Mouse (Mus musculus) gastrocnemius, postnatal 10 days (tissue): ENCODE measurements around the gene Rac3. TPM values are rescaled to one million over a fixed set of nuclear protein-coding genes. Genes with fewer than 3 reads are reported as not detected.

Experiments
- DNase-seq: peaks from one replicate; pipeline ENCODE4 v3.0.0; 2021; ENCODE audit warnings: mixed read lengths
- total RNA-seq, 2 experiments: library from RNA; stranded (reverse); gene quantifications; 2 replicates each; pipeline ENCODE4 v1.2.3; 2021

The Rac3 gene
- total RNA-seq, 2 experiments from 2014 or later: 1.8 to 2.7 TPM

DNA sequence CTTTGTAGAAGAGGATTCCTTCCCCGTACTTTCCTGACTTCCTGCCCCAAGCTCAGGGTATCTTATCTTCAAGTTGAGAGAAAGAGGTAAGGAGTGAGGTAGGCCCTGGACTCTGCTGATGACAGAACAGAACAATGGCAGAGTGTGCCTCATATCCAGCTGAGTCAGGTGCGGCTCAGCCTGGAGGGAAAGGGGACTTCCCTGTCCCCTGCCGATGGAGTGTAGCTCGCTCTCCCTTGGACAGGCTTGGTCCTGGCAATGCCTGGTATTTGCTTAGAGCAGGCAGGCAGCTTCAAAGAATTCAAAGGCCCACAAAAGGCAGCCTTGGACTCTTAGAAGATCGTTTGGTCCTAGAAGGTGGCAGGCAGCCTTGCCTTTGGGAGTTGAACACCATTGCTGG, 15.2 kb upstream of the Rac3 start:
- no peak for DNase-seq

DNA sequence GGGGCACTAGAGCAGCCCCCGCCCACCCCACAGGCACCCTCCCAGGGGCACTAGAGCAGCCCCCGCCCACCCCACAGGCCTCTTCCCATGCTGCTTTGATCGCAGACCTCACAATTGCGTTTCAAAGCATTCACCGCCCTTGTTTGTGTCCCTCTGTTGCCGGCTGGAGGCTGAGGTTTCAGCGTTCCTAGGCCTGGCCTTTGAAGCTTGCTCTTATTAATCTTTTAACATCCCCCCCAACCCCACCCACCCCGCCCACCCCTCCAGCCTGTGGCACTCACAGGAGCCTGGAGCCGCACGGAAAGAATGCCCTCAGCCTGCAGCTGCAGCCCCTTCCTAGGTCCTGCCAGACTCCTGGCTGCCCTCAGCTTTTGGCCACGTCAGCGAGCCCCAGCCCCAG, 14.0 kb upstream of the Rac3 start:
- no peak for DNase-seq

DNA sequence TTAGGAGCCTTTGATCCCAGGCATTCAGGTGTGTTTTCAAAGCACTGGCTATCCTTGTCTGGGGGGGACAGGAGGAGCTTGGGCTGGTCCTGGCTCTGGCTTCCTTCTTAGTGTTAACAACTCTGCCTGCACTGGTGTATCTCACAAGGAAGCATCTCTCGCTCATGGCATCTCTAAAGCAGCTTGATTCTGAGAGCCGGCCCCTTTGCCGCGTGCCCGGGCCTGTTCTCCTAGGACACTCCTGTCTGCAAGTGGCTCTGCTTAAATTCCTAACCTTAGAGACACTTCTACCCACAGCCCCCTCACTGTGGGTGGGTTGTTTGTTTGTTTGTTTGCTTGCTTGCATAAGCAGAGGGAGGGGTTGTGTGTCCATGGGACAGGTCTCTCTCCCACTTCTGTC, 13.3 kb upstream of the Rac3 start:
- no peak for DNase-seq

DNA sequence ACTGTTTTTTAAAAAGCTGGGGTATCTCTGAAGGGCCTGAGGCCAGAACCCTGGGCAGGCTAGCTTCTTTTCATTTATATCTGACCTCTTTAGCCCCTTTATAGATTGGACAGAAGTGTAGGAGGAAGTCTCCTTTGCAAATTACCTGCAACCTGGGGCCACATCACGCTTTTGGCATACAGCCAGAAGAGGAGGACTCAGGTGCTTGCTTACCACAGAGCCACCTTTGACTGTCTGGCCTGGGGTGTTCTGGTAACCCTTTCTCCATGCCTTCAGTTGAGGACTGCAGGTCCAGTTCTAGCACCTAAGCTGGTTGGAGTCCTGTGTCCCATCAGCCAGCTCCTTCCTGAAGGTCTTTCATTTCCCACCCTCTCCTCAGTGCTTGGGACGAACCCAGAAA, 11.7 kb upstream of the Rac3 start:
- DNase-seq: no peak

DNA sequence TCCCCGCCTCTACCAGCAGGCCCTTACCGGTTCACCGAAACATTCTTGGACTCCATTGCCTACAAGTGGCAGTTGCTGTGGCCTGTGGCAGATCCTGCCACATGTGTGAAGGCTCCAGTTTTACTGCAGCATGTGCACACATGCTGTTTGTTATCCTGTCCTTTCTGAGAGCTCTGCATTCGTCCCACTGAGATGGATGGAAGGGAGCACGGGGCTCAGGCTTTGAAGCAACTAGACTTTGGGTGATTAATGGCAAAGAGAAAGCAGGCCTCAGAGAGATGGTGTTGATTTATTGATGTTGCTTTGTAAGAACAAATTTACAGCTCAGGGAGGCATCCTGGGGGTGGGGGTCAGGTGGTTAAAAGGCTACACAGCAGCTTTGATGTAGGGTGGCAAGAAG, 10.6 kb upstream of the Rac3 start:
- DNase-seq: no peak

DNA sequence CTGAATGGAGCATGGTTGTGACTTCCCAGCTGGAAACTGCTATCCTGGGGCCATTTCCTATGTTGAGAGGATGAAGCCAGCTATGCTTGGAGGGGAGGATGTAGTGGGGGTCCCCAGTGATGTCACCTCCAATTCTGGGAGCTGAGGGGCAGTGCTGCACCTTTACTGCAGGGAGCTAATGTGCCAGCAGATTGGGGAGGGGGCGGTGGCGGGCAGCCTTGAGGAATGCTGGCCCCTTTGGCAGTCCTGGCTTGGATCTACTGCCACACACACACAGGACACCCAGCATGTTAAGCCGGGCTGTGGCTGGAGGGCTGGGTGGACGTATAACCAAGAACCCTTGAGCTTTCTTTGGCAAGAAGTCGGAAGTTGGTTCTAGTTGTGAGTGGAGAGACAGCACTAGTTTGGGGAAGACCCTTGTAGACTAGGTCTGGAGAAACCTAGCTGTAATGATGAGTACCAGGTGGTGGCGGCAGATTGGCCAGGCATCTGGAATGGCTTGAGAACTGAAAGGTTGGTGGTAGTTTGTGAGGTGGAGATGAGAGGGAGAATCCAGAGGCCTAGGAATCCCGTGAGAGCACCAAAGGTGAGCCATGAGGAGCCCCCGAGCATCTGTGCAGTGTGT, 9.2 kb upstream of the Rac3 start:
- DNase-seq: no peak

DNA sequence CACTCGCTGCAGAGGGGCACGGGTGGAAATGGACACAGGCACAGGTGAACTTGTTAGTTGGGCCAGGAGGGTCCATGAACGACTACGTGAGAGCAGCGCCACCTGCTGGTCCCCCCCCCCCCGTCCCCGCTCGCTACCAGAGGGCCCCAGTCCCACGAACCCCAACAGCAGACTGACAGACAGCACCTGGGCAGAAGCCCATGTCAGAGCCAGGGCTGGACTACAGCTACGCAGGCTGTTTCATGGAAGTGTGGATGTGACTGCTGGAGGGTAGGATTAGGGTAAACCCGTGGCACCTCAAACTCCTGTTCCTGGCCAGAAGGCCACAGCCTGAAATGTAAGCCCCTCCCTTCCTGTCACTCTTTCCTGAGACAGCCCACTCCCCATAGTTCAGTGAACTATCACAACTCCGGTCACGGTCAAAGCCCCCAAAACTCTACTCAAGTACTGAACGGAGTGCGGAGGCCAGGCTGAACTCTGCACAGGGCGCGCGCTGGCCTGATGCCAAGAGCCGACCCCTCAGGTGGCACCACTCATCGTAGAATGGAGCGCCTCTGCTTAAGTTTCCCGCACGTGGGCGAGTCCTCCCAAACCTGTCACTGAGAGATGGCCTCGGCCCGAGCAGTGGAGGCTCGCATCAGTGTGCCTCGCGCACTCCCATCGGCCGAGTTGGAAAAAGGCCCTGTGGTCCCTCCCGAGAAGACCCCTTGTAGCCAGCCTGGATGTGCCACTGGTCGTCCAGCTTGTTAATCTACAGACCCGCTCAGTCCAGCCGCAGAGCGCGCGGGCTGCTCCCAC, 8.3 kb upstream of the Rac3 start:
- peak; percentile 71 for DNase-seq

DNA sequence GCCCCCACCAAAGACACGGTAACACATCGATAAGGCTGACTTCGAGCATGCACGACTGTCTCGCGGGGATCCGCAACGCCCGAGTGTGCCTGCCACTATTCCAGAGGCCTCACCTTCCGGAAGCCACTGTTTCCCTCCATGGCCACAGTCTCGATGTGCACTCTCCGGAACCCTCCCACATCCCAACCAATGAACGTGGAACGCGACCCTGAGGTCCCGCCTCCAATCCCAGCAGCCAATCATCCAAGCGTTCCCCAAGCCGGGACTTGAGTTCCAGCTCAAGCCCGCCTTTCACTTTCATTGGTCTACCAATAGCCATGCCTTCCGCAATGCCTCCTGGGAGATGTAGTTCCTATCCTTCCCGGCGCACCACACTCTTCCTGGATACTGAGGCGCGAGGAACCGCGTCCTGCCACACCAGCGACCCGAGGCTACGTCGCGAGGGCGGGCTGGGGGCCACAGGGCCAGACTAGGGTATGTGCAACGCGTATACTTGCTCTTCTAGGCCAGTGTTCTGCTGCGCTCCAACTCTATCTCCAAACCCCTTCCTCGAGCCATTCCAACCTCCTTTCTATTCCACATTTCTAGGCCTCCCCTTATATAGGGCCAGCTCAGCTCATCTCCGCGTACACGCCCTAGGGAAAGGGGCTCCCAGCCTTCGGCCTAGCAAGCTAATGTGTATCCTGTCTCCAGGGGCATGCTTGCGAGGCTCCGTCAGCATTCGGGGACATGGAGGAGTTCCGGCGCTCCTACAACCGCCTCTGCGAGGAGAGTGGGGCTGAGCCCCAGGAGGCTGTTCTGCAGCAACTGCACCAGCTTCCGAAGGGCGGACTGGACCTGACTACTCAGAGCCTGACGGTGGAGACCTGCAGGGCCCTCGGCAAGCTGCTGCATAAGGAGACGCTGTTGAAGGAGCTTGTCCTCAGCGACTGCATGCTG, 7.4 kb upstream of the Rac3 start, which contains the start of the genes Cenpx and Lrrc45:
TSS of gene Cenpx (minus strand) at position 159 of the 939 bp plus-strand sequence.
TSS of gene Lrrc45 (plus strand) at position 346 of the 939 bp plus-strand sequence.
- DNase-seq: peak; percentile 89

DNA sequence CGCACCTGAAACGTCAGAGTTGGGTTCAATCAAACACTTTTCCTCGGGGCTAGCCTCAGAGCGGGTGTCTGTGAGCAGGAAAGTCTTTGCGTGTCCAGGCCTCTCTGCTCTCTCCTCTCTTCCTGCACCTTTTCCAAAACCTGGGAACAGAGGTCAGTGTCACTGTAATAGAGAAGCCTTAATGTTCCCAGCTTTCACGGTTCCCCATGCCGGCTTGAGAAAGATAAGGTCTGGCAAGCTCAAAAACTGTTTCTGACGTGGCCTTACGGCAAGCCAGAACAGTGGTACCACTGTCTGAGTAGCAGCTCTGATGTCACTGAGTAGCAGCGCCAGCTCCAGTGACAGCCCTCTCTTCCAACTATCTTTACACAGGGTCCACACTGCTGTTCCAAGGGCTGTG, 6.7 kb upstream of the Rac3 start:
- no peak for DNase-seq

DNA sequence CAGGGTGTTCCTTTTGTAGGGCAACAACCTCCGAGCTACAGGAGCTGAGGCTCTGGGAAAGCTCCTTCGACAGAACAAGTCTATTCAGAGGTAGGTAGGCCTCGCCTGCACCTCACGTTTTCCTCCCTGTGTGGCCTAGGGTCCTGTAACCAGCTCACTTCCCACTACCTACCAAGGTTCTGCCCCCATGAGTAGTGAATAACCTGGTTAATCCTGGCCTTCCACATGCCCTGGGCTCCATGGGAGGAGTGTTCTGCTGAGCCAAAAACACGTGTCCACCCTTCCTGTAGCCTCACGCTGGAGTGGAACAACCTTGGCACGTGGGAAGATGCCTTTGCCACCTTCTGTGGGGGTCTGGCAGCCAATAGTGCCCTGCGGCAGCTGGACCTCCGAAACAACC, 6.1 kb upstream of the Rac3 start:
- DNase-seq: no peak

DNA sequence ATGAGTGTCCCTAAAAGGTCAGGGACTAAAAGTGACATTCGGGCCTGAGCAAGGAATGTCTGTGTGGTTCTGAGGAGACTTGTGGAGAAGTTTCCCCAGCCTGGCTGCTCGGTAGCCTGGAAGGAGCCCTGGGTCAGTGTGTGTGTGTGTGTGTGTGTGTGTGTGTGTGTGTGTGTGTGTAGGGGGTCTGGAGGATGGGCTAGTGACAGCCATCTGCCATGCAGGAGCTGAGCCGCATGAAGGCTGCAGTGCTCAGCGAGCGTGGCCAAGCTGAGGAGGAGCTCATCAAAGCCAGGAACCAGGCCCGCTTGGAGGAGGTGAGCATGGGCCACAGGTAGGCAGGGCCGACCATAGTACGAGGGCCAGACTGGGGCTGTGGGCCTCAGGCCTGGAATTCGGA, 2.0 kb upstream of the Rac3 start:
- no peak for DNase-seq

DNA sequence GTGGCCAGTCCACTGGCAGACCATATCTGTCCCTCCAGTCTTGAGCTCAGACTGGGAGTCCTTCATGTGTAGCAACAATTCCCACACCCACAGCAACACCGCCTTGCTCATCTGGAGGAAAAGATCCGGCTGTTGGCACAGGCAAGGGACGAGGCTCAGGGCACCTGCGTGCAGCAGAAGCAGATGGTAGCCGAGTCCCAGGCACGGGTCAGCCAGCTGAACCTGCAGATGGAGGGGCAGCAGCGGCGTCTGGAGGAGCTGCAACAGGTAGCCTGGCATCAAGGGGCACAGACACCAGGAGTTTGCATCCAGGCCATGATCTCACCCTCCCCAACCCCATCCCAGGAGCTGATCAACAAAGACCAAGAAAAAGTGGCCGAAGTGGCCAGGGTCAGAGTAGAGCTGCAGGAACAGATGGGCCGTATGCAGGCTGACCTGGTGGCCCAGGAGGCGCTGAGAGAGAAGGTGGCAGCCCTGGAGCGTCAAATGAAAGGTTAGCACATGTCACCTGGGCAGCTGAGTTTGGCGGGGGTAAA, 1.4 kb upstream of the Rac3 start:
- no peak for DNase-seq

DNA sequence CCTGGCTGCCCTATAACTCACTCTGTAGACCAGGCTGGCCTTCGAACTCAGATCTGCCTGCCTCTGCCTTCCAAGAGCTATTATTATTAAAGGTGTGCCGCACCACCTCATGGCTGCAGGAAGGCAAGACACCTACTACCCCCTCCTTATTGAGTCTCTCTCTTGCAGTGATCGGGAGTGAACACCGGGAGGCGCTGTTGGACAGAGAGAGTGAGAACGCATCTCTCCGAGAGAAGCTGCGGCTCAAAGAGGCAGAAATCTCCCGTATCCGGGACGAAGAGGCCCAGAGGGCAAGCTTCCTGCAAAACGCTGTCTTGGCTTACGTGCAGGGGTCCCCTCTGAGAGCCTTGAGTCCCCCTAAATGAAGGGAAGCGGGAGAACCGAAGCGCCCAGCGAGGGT, 820 bp upstream of the Rac3 start:
- peak; percentile 96 for DNase-seq

DNA sequence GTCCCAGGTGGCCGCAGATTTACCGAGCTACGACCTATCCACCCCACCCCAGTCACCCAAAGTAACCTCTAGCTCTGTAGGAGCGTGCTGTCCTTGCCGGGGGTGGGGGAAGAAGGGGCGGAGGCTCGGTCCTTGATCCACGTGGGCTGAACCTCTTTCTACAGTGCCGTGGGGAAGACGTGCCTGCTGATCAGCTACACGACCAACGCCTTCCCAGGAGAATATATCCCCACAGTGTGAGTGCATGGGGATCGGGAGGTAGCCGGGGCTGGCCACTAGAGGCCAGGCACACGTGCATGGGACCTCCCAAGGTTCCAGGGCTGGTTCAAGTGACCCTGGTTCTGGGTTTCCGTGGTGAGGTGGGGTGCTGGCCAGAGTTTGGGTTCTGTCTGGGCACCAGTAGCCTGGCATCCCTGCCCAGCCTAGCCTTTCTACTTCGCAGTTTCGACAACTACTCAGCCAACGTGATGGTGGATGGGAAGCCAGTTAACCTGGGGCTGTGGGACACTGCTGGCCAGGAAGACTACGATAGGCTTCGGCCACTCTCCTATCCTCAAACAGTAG, 879 bp downstream of the Rac3 start:
- DNase-seq: no peak

DNA sequence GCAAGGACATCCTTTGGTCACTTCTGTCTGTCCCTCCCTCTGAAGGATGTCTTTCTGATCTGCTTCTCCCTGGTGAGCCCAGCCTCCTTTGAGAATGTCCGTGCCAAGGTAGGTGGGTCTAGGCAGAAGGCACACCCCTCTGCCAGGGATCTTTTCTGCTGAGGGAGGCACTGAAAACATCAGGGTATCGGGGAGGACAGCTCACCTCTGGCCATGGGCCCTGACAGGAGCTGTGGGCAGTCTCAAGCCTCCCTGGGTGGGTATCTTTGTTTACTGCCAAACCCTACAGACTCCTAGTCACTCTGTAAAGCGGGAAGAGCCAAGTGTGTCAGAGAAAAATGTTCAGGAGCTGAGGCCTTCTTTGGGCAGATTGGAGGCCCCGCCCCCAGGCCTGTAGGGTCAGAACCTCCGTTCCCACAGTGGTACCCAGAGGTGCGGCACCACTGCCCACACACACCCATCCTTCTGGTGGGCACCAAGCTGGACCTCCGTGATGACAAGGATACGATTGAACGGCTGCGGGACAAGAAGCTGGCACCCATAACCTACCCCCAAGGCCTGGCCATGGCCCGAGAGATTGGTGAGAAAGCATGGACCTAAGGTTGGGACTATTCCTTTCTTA, 1.6 kb downstream of the Rac3 start:
- DNase-seq: no peak

DNA sequence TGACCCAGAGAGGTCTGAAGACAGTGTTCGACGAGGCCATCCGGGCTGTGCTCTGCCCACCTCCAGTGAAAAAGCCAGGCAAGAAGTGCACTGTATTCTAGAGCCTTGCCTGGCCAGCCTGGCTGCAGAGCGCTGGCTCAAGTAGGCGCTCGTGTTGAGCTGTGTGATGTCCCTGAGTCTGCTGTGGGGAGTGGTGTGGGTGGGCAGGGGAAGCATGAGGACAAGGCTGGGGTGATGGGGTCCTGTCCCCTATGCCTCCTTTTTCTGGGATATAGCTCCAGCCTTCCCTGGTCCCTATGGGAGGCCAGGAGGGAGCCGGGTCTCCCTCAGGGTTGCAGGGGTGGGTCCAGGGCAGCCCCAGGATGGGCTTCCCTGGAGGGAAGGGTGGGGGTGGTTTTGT, 2.2 kb downstream of the Rac3 start:
- no peak for DNase-seq

DNA sequence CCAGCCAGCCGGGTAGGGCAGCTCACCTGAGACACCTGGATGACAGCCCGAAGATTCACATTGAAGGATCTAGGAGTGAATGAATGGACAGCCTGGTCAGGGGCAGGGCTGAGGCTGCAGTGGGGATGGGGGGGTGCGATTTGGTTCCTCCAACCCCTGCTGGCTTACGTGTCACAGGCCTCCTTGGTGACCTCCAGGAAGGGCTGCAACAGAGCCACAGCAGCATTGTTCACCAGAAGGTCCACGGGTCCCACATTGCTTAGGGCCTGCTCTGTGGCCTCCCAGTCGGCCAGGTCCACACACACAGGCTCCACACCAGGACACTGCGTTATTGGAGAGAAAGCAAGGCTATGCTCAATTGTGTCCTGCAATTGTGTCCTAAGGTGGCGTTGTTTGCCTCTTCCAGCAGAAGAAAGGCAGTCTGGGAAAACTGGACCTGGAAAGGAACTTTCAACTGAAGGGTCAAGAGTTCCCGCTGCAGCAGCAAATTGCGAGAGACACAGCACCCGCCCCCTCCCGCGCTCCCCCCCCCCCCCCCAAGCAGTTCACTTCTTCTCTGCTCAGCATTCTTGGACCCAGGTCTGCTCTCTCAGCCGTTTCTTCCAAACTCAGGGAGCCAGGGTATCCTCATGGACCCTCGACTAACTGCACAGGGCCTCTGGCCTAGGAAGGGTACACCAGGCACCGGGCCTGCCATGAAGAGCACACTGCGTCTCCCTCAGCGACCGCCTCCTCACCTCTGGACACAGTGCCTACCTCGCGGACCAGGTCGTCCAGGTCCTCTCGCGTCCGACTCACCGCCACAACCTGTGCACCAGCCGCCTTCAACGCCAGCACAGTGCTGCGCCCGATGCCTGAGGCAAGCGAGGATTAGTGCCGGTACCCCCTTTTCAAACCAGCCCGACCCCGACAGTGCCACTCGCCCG, 5.2 kb downstream of the Rac3 start:
- no peak for DNase-seq

DNA sequence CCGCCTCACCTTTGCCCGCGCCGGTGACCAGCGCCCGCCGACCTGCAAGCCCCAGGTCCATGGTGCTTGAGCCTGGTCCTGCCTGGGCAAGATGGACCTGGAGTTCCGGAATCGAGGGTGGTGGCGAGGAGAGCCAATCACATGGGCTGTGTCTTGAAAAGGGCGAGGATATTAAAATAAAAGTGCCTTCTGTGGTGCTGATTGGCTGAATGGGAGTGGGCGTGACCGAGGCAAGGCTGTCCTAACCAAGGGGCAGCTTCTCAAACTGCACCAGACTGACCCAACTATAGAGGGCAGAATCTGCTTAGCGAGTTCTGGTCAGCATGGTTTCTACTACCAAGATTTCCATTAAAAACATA, 5.9 kb downstream of the Rac3 start, which contains the start of gene Dcxr:
TSS of gene Dcxr (minus strand) at position 113 of the 359 bp plus-strand sequence.
- DNase-seq: peak; percentile 77

DNA sequence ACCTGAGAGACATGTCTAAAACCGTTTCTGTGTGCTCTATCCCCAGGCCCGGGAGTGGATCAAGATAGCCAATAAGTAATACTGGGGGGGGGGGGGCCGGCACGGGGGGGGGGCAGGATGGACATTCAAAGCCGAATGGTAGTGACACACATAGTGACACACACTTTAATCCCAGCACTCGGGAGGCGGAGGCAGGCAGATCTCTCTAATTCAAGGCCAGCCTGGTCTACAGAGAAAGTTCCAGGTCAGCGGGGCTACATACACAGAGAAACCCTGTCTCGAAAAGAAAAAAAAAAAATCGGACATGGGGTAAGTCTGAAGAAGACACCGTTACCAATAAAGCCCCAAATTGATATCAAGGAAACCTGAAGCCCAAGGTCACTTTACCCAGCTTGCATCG, 6.3 kb downstream of the Rac3 start:
- DNase-seq: no peak

DNA sequence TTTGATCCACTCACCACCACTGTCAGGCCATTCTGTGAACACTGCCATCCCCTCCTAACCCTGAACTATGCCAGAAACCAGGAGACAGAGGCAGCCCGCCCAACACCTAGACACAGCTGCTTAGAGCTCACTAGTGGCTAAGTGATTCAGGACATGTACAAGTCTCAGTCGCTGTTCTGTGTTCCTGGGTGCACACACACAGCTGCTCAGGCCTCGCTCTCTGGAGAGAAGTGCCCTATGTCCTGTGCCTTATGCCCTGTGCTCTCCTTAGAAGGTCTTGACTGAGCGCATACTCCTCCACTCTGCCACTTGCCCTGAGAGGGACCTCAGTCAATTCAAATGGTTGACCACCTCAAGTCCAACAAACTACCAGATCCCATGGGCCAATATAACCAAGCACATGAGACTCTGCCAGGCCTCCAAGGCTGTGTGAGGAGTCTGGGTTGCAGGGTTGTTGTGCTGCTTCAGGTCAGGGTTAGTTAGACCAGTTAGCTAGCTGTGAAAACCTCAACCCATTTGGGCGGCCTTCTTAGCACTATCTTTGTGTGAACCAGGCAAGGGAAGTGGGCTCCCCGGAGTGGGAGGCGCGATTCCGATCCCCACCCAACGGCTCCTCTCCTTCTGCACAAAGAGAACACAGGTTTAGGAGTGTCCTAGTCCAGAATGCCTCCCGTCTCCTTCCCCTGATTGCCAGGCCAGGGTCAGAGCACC, 7.4 kb downstream of the Rac3 start:
- no peak for DNase-seq
